Mouse (Mus musculus) small intestine, adult 2 months (tissue): ENCODE results near the gene Cobl. TPM values are rescaled to one million over a fixed set of nuclear protein-coding genes. Genes with fewer than 3 reads are reported as not detected.

ENCODE experiments used
- H3K27ac ChIP-seq: fragments of 200-500 bp; 2 replicates; pipeline ENCODE4 v1.5.1; 2012; ENCODE audit warnings: low read depth, low read length, control low read depth, inconsistent platforms; ENCODE audit not compliant: insufficient read depth
- H3K27me3 ChIP-seq: fragments of 200-500 bp; 2 replicates; pipeline ENCODE4 v1.6.1; 2012; ENCODE audit warnings: mild to moderate bottlenecking, moderate library complexity, low read length, inconsistent platforms; ENCODE audit not compliant: control insufficient read depth, insufficient read depth
- H3K36me3 ChIP-seq: fragments of 200-500 bp; 2 replicates; pipeline ENCODE4 v1.6.1; 2012; ENCODE audit warnings: mild to moderate bottlenecking, low read length, control low read depth, inconsistent platforms; ENCODE audit not compliant: control insufficient read depth, insufficient read depth
- H3K4me1 ChIP-seq: fragments of 200-500 bp; 2 replicates; pipeline ENCODE4 v1.6.1; 2012; ENCODE audit warnings: low read length, inconsistent platforms, mixed read lengths; ENCODE audit not compliant: control insufficient read depth, insufficient read depth, insufficient read length
- H3K4me3 ChIP-seq: fragments of 200-500 bp; 2 replicates; pipeline ENCODE4 v1.5.1; 2012; ENCODE audit warnings: low read depth, mild to moderate bottlenecking, control low read depth, inconsistent platforms, low read length, moderate library complexity
- CTCF ChIP-seq: fragments of 200-500 bp; IDR thresholded peaks from 2 replicates; pipeline ENCODE4 v1.5.1; 2012; ENCODE audit warnings: low read depth, mild to moderate bottlenecking, control low read depth, inconsistent platforms, low read length, moderate library complexity, mixed read lengths; ENCODE audit not compliant: insufficient replicate concordance, insufficient read length; ENCODE audit errors: extremely low read depth
- POLR2A ChIP-seq: fragments of 200-500 bp; IDR thresholded peaks from 2 replicates; pipeline ENCODE4 v1.6.1; 2012; ENCODE audit warnings: low read depth, mild to moderate bottlenecking, control low read depth, inconsistent platforms, low read length, moderate library complexity
- WGBS: fragments of 180-500 bp; shearing (Covaris S2); methylation state at CpG from one replicate; pipeline ENCODE4 v1.1.7; 2018; 5-methylcytosine and 5-hydroxymethylcytosine counted together
- polyA plus RNA-seq: library from polyadenylated mRNA; depleted of rRNA; stranded (reverse); fragments of >200 nt; gene quantifications from 2 replicates; pipeline ENCODE4 v1.2.3, GENCODE M21; 2012

Gene Cobl
- polyA plus RNA-seq, 1 experiment: 42.1 TPM

GRCm38 (mm10) chr11:12343686-12344085 is 121.1 kb downstream of the Cobl start:
- H3K4me1 ChIP-seq: no peaks in the 10 kb centered on the region

GRCm38 (mm10) chr11:12340697-12341096 is 124.1 kb downstream of the Cobl start:
- no peak overlapping the region for H3K27ac ChIP-seq
- TF ChIP-seq POLR2A (no peak), CTCF (no peak)
- no peaks in the 10 kb centered on the region for H3K27me3 ChIP-seq
- H3K4me1 ChIP-seq: no peaks in the 10 kb centered on the region
- H3K4me3 ChIP-seq: no peak overlapping the region
- H3K36me3 ChIP-seq: peaks cover 22% of the 10 kb centered on the region

More at GRCm38 (mm10) chr11:12343686-12344085, 121.1 kb downstream of the Cobl start:
- TF ChIP-seq CTCF: no peak
- 89% methylated on average over 4 of the region's 4 CpGs for WGBS
- H3K4me3 ChIP-seq: no peak overlapping the region
- peaks cover 24% of the 10 kb centered on the region for H3K36me3 ChIP-seq
- H3K27me3 ChIP-seq: no peaks in the 10 kb centered on the region
- no peak overlapping the region for H3K27ac ChIP-seq

DNA sequence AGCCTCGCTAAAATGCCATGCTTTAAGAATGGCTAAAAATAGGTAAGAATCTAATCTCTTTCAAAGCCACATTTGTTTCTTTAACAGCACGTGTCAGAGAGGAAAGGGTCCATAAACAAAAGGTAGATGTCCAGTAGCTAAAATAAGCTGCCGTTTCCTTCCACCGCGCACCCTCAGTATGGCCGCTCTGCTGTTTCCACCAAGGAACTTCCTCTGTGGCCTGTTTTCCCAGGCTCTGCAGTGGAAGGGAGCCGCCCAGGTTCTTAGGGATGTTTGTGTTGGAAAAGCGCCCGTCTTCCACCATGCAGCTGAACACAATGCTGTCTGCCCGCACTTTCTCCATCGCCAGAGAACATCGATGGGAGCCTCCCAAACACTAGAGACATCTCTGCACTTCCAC is 128.6 kb downstream of the Cobl start:
- no peak overlapping the region for H3K4me3 ChIP-seq
- TF ChIP-seq CTCF (no peak), POLR2A (no peak)
- no peaks in the 10 kb centered on the region for H3K27me3 ChIP-seq
- H3K27ac ChIP-seq: no peak overlapping the region
- peaks cover 7% of the 10 kb centered on the region for H3K36me3 ChIP-seq
- no peaks in the 10 kb centered on the region for H3K4me1 ChIP-seq
- 57% methylated on average over 12 of the region's 12 CpGs for WGBS

DNA sequence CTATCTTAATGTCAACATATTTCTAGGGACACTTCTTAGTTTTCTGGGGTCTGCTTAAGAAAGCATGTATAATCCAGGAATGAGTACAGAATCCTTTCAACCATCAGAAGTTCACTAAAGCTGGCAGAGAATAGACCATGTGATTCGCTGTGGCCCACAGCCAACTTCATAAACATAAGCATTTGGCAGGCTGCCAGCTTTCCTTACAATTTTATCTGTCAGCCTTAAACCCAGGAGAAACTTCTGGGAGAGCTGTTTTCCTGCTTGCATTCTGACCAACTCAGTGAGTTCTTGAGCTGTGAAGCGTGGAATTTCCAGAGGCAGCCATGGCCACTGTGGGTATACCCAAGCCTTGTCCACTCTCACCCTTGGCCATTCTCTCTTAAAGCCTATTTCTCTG is 132.8 kb downstream of the Cobl start:
- no peak overlapping the region for H3K27ac ChIP-seq
- H3K4me3 ChIP-seq: no peak overlapping the region
- H3K27me3 ChIP-seq: no peaks in the 10 kb centered on the region
- no peak for TF ChIP-seq CTCF
- WGBS: 24% methylated on average over 2 of the region's 2 CpGs
- peaks cover 5% of the 10 kb centered on the region; the same call in 1 of the 2 replicates for H3K36me3 ChIP-seq
- no peaks in the 10 kb centered on the region for H3K4me1 ChIP-seq

- TF ChIP-seq POLR2A (no peak), CTCF (no peak)
- WGBS: 71% methylated on average over 1 of the region's 1 CpGs
- Histone ChIP-seq H3K4me3 (no peak overlapping the region), H3K27me3 (no peaks in the 10 kb centered on the region), H3K27ac (no peak overlapping the region), H3K36me3 (peaks cover 13% of the 10 kb centered on the region), H3K4me1 (no peaks in the 10 kb centered on the region)
Measured at GRCm38 (mm10) chr11:12321445-12321844, 143.3 kb downstream of the Cobl start.

- Histone ChIP-seq H3K27me3 (no peaks in the 10 kb centered on the region), H3K36me3 (peaks cover 9% of the 10 kb centered on the region), H3K4me1 (peaks cover 4% of the 10 kb centered on the region; the same call in 1 of the 2 replicates), H3K4me3 (no peak overlapping the region), H3K27ac (no peak overlapping the region)
- no peak for TF ChIP-seq CTCF
- WGBS: 92% methylated on average over 3 of the region's 3 CpGs
Measured at GRCm38 (mm10) chr11:12319318-12319717, 145.4 kb downstream of the Cobl start.

- H3K4me1 ChIP-seq: peaks cover 4% of the 10 kb centered on the region; the same call in 1 of the 2 replicates
- H3K4me3 ChIP-seq: no peak overlapping the region
- TF ChIP-seq CTCF (no peak), POLR2A (no peak)
- no peaks in the 10 kb centered on the region for H3K27me3 ChIP-seq
- peaks cover 3% of the 10 kb centered on the region; the same call in 1 of the 2 replicates for H3K36me3 ChIP-seq
- no peak overlapping the region for H3K27ac ChIP-seq
- WGBS: 49% methylated on average over 3 of the region's 3 CpGs
Measured at GRCm38 (mm10) chr11:12315670-12316069, 149.1 kb downstream of the Cobl start.
